Mouse (Mus musculus) myocyte (in vitro differentiated cells): Measurements from ENCODE around the gene Gm26920. TPM values are rescaled to one million over a fixed set of nuclear protein-coding genes. Genes with fewer than 3 reads are reported as not detected.
A peak's percentile ranks its signal among the peaks of the same experiment; 100 is the strongest.

Source experiments
- H3K27me3 ChIP-seq: one replicate; pipeline ENCODE4 v1.6.1; 2011; ENCODE audit not compliant: control insufficient read depth, insufficient read depth, insufficient read length
- H3K36me3 ChIP-seq: one replicate; pipeline ENCODE4 v1.6.1; 2011; ENCODE audit not compliant: control insufficient read depth, insufficient read depth
- H3K4me2 ChIP-seq: one replicate; pipeline ENCODE4 v1.6.1; 2011; ENCODE audit warnings: low read depth, control low read depth
- H3K4me3 ChIP-seq: one replicate; pipeline ENCODE4 v1.5.1; 2011; ENCODE audit warnings: mild to moderate bottlenecking, control low read depth, moderate library complexity
- H3K79me2 ChIP-seq: one replicate; pipeline ENCODE4 v1.6.1; 2011; ENCODE audit not compliant: control insufficient read depth, insufficient read depth
- H3ac ChIP-seq: one replicate; pipeline ENCODE4 v1.6.1; 2011; ENCODE audit not compliant: control insufficient read depth, insufficient read length
- CEBPB ChIP-seq: IDR thresholded peaks from 2 replicates; pipeline ENCODE4 v1.6.1; 2011; ENCODE audit warnings: mild to moderate bottlenecking, moderate library complexity; ENCODE audit not compliant: poor library complexity, insufficient read depth, severe bottlenecking
- E2F4 ChIP-seq: IDR thresholded peaks from one replicate; pipeline ENCODE4 v1.6.1; 2011; ENCODE audit warnings: mild to moderate bottlenecking, control low read depth, moderate library complexity; ENCODE audit not compliant: insufficient read depth
- MAX ChIP-seq: IDR thresholded peaks from one replicate; pipeline ENCODE4 v1.6.1; 2011; ENCODE audit warnings: low read depth, mild to moderate bottlenecking, control low read depth
- MYOD1 ChIP-seq, 3 experiments: IDR thresholded peaks; one replicate each; pipeline ENCODE4 v1.6.1; 2011; ENCODE audit warnings: control low read depth in 2 of 3, low read depth in 2 of 3, mild to moderate bottlenecking in 2 of 3, moderate library complexity in 1 of 3; ENCODE audit not compliant: insufficient read length in 2 of 3, control insufficient read depth in 1 of 3
- MYOG ChIP-seq, 3 experiments: IDR thresholded peaks; one replicate each; pipeline ENCODE4 v1.6.1; 2011; ENCODE audit warnings: control low read depth in 2 of 3, low read depth in 2 of 3, mild to moderate bottlenecking in 2 of 3; ENCODE audit not compliant: insufficient read length in 2 of 3, control insufficient read depth in 1 of 3, insufficient read depth in 1 of 3
- POLR2A ChIP-seq: IDR thresholded peaks from one replicate; pipeline ENCODE4 v1.6.1; 2011; ENCODE audit warnings: low read depth, mild to moderate bottlenecking, control low read depth, moderate library complexity; ENCODE audit not compliant: insufficient read length
- POLR2AphosphoS2 ChIP-seq: IDR thresholded peaks from one replicate; pipeline ENCODE4 v1.6.1; 2011; ENCODE audit warnings: low read depth, control low read depth; ENCODE audit not compliant: insufficient read length
- REST ChIP-seq: IDR thresholded peaks from one replicate; pipeline ENCODE4 v1.6.1; 2011; ENCODE audit warnings: mild to moderate bottlenecking, control low read depth, moderate library complexity; ENCODE audit not compliant: insufficient read depth, insufficient read length
- SRF ChIP-seq: IDR thresholded peaks from one replicate; pipeline ENCODE4 v1.6.1; 2011; ENCODE audit warnings: low read depth; ENCODE audit not compliant: control insufficient read depth, insufficient read length
- TCF12 ChIP-seq: IDR thresholded peaks from one replicate; pipeline ENCODE4 v1.6.1; 2011; ENCODE audit warnings: mild to moderate bottlenecking, control low read depth; ENCODE audit not compliant: poor library complexity, insufficient read depth, severe bottlenecking
- TCF3 ChIP-seq: IDR thresholded peaks from one replicate; pipeline ENCODE4 v1.6.1; 2011; ENCODE audit warnings: low read depth, control low read depth; ENCODE audit not compliant: insufficient read length
- USF1 ChIP-seq: IDR thresholded peaks from one replicate; pipeline ENCODE4 v1.6.1; 2011; ENCODE audit warnings: low read depth, mild to moderate bottlenecking, control low read depth, moderate library complexity
- polyA plus RNA-seq: library from polyadenylated mRNA; unstranded; fragments of >200 nt; fragmentation: generic; extraction: Trizol; gene quantifications from one replicate; pipeline ENCODE4 v1.2.1, GENCODE M21; 2012; ENCODE audit warnings: missing spikeins

Gene Gm26920
- polyA plus RNA-seq, 1 experiment: 0.32 TPM

GRCm38 (mm10) chr7:30086524-30086923, 3.7 kb downstream of the Gm26920 start:
- H3K79me2 ChIP-seq: peaks cover 14% of the 10 kb centered on the region
- H3K4me2 ChIP-seq: peak overlapping the region; percentile 37
- no peaks in the 10 kb centered on the region for H3K27me3 ChIP-seq
- no peaks in the 10 kb centered on the region for H3K36me3 ChIP-seq
- no peak overlapping the region for H3K4me3 ChIP-seq
- H3ac ChIP-seq: no peak overlapping the region
- TF ChIP-seq MYOD1 (IDR thresholded peaks at IDR 0.05; ENCODE audit: control insufficient read depth in 1 of 3, insufficient read length in 2 of 3, low read depth in 2 of 3) (no peak), USF1 (peak; percentile 43)

GRCm38 (mm10) chr7:30072146-30073028, 17.8 kb downstream of the Gm26920 start, which contains the start of gene Zfp82:
TSS of gene Zfp82 (minus strand) at chr7:30072900.
- H3K36me3 ChIP-seq: peaks cover 2% of the 10 kb centered on the region
- no peaks in the 10 kb centered on the region for H3K79me2 ChIP-seq
- peak within 1 kb of the TSS; percentile 55 for H3K4me3 ChIP-seq
- TF ChIP-seq POLR2AphosphoS2 (peak; percentile 77), USF1 (no peak), E2F4 (no peak), POLR2A (peak; percentile 84), TCF12 (no peak), TCF3 (no peak), MYOD1 (IDR thresholded peaks at IDR 0.05; ENCODE audit: control insufficient read depth in 1 of 3, insufficient read length in 2 of 3, low read depth in 2 of 3) (peak in 2 of 3 experiments; percentile 6 to 26), CEBPB (no peak), SRF (no peak), MAX (no peak), MYOG (IDR thresholded peaks at IDR 0.05; ENCODE audit: control insufficient read depth in 1 of 3, insufficient read depth in 1 of 3, insufficient read length in 2 of 3, low read depth in 2 of 3) (peak in 2 of 3 experiments; percentile 20 to 40), REST (no peak)
- peak within 1 kb of the TSS; percentile 65 for H3K4me2 ChIP-seq
- H3ac ChIP-seq: peak within 1 kb of the TSS; percentile 67
- H3K27me3 ChIP-seq: no peaks in the 10 kb centered on the region

- no peak overlapping the region for H3K4me3 ChIP-seq
- TF ChIP-seq POLR2A (no peak), CEBPB (no peak), REST (no peak), TCF12 (no peak), TCF3 (no peak), MYOG (IDR thresholded peaks at IDR 0.05; ENCODE audit: control insufficient read depth in 1 of 3, insufficient read depth in 1 of 3, insufficient read length in 2 of 3, low read depth in 2 of 3) (no peak)
- no peaks in the 10 kb centered on the region for H3K79me2 ChIP-seq
- no peaks in the 10 kb centered on the region for H3K27me3 ChIP-seq
- H3ac ChIP-seq: no peak overlapping the region
- no peak overlapping the region for H3K4me2 ChIP-seq
- peaks cover 25% of the 10 kb centered on the region for H3K36me3 ChIP-seq
These were observed 25.6 kb downstream of the Gm26920 start for GRCm38 (mm10) chr7:30064622-30065021.

- Histone ChIP-seq H3K36me3 (peaks cover 28% of the 10 kb centered on the region), H3ac (no peak overlapping the region), H3K79me2 (no peaks in the 10 kb centered on the region), H3K27me3 (no peaks in the 10 kb centered on the region), H3K4me2 (no peak overlapping the region), H3K4me3 (no peak overlapping the region)
- TF ChIP-seq TCF12 (no peak), TCF3 (no peak), MAX (no peak), POLR2AphosphoS2 (no peak), MYOG (IDR thresholded peaks at IDR 0.05; ENCODE audit: control insufficient read depth in 1 of 3, insufficient read depth in 1 of 3, insufficient read length in 2 of 3, low read depth in 2 of 3) (no peak), POLR2A (no peak), REST (no peak), USF1 (no peak), E2F4 (no peak), SRF (no peak), MYOD1 (IDR thresholded peaks at IDR 0.05; ENCODE audit: control insufficient read depth in 1 of 3, insufficient read length in 2 of 3, low read depth in 2 of 3) (no peak), CEBPB (no peak)
These were observed 27.7 kb downstream of the Gm26920 start for GRCm38 (mm10) chr7:30062478-30062877.

GRCm38 (mm10) chr7:30060341-30060740, 29.9 kb downstream of the Gm26920 start:
- no peak overlapping the region for H3K4me2 ChIP-seq
- no peaks in the 10 kb centered on the region for H3K27me3 ChIP-seq
- no peak overlapping the region for H3ac ChIP-seq
- H3K4me3 ChIP-seq: no peak overlapping the region
- peaks cover 27% of the 10 kb centered on the region for H3K36me3 ChIP-seq
- TF ChIP-seq E2F4 (no peak), USF1 (no peak), TCF12 (no peak), POLR2AphosphoS2 (no peak), MYOD1 (IDR thresholded peaks at IDR 0.05; ENCODE audit: control insufficient read depth in 1 of 3, insufficient read length in 2 of 3, low read depth in 2 of 3) (no peak), TCF3 (no peak), MYOG (IDR thresholded peaks at IDR 0.05; ENCODE audit: control insufficient read depth in 1 of 3, insufficient read depth in 1 of 3, insufficient read length in 2 of 3, low read depth in 2 of 3) (no peak), CEBPB (no peak), REST (no peak)
- no peaks in the 10 kb centered on the region for H3K79me2 ChIP-seq
